Mouse (Mus musculus) heart, embryonic 12.5 days (tissue): ENCODE results near the gene Spata33. TPM values are rescaled to one million over a fixed set of nuclear protein-coding genes. Genes with fewer than 3 reads are reported as not detected.

ENCODE experiments used
- ATAC-seq: fragments of 200-750 bp; cut with Nextera tagmentation; 2 replicates; pipeline ENCODE4 v1.8.0; 2017; ENCODE audit warnings: moderate TSS enrichment, moderate library complexity; ENCODE audit not compliant: insufficient number of reproducible peaks, low FRiP score
- H3K27ac ChIP-seq: fragments of 300-500 bp; sonication (generic); 2 replicates; pipeline ENCODE4 v1.5.1; 2016; ENCODE audit warnings: mild to moderate bottlenecking, moderate library complexity; ENCODE audit not compliant: poor library complexity, severe bottlenecking
- H3K27me3 ChIP-seq: fragments of 300-500 bp; sonication (generic); replicated peaks from 2 replicates; pipeline ENCODE4 v1.6.1; 2016; ENCODE audit warnings: mild to moderate bottlenecking, moderate library complexity
- H3K36me3 ChIP-seq: fragments of 300-500 bp; sonication (generic); 2 replicates; pipeline ENCODE4 v1.6.1; 2016; ENCODE audit warnings: mild to moderate bottlenecking, moderate library complexity
- H3K4me1 ChIP-seq: fragments of 300-500 bp; sonication (generic); replicated peaks from 2 replicates; pipeline ENCODE4 v1.6.1; 2016; ENCODE audit warnings: mild to moderate bottlenecking
- H3K4me2 ChIP-seq: fragments of 300-500 bp; sonication (generic); 2 replicates; pipeline ENCODE4 v1.6.1; 2016; ENCODE audit warnings: mild to moderate bottlenecking, moderate library complexity
- H3K4me3 ChIP-seq: fragments of 300-500 bp; sonication (generic); 2 replicates; pipeline ENCODE4 v1.5.1; 2016; ENCODE audit warnings: mild to moderate bottlenecking
- H3K9ac ChIP-seq: fragments of 300-500 bp; sonication (generic); 2 replicates; pipeline ENCODE4 v1.6.1; 2016; ENCODE audit warnings: mild to moderate bottlenecking, moderate library complexity
- H3K9me3 ChIP-seq: fragments of 300-500 bp; sonication (generic); replicated peaks from 2 replicates; pipeline ENCODE4 v1.6.1; 2016; ENCODE audit warnings: mild to moderate bottlenecking, moderate library complexity
- WGBS: fragments of 180-500 bp; shearing (Covaris S2); methylation state at CpG from one replicate; pipeline ENCODE4 v1.1.7; 2016; 5-methylcytosine and 5-hydroxymethylcytosine counted together
- polyA plus RNA-seq: library from polyadenylated mRNA; unstranded; fragments of >200 nt; fragmentation: Nextera tagmentation; extraction: Ambion mirVana; gene quantifications from 2 replicates; pipeline ENCODE4 v1.2.1, GENCODE M21; 2016

Gene Spata33
- polyA plus RNA-seq, 1 experiment from 2014 or later: 3.4 TPM

DNA sequence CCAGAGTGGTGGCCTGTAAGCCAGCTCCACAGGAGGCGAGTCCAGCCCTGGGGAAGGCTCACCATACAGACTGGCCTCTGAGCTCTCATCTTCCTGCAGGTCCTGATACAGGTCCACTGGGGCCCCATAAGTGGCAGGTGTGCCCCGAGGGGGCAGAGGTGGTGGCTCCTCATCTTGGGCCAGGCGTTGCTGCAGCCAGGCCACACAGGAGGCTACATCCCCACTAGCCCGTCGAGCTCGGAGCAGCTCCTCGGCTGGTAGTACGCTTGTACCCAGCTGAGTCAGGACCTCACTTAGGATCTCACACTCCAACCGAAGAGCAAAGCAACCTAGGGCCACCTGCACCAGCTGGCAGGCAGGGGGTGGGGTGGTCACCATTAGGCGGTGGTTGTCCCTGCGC is 21.1 kb downstream of the Spata33 start:
- no peak for ATAC-seq
- H3K36me3 ChIP-seq: peaks cover 15% of the 10 kb centered on the region
- 73% methylated on average over 11 of the region's 11 CpGs for WGBS
- no peak overlapping the region for H3K4me3 ChIP-seq
- H3K9ac ChIP-seq: no peak overlapping the region
- peaks cover 14% of the 10 kb centered on the region for H3K4me1 ChIP-seq
- H3K4me2 ChIP-seq: no peak overlapping the region
- H3K27ac ChIP-seq: no peak overlapping the region
- H3K9me3 ChIP-seq: no peaks in the 10 kb centered on the region
- H3K27me3 ChIP-seq: peaks cover 29% of the 10 kb centered on the region

DNA sequence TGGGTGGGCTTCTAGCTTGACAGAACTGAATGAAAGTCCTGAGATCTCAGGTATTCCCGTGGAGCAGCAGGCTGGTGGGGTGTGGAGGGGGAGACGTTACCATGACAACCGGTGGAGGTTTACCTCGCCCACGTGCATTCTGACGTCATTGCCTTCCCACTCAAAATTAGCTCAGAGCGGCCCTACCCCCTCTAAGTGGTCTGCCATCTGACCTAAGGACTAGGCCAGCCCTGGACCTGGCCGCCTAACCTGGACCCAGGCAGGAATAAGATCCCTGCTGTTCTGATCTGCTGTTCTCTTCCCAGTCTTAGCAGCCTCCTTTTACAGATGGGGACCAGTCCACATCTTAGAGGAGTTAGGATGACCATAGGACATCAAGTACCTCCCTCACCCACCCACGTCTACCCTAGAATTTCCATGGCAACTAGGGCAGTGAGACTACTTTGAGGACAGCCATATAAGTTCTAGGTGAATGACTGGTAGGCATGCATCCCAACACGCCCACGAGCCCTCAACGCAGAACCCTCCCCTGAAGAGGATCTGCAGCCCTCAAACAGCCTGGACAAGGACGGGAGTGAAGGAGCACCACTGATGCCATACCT is 22.4 kb downstream of the Spata33 start:
- H3K9me3 ChIP-seq: no peaks in the 10 kb centered on the region
- no peak overlapping the region for H3K27ac ChIP-seq
- WGBS: 38% methylated on average over 13 of the region's 13 CpGs
- peaks cover 31% of the 10 kb centered on the region for H3K27me3 ChIP-seq
- H3K36me3 ChIP-seq: peaks cover 3% of the 10 kb centered on the region; the same call in 1 of the 2 replicates
- H3K4me3 ChIP-seq: peak overlapping the region; percentile 59
- ATAC-seq: 0 out of 2 replicates have a peak, but pooled peaks have one; percentile 1
- peaks cover 14% of the 10 kb centered on the region for H3K4me1 ChIP-seq
- peak overlapping the region; percentile 89 for H3K4me2 ChIP-seq
- H3K9ac ChIP-seq: peak overlapping the region; percentile 64

- Histone ChIP-seq H3K9me3 (no peaks in the 10 kb centered on the region), H3K27ac (no peak within 1 kb of the TSS), H3K4me2 (peak within 1 kb of the TSS; percentile 89), H3K4me1 (peaks cover 14% of the 10 kb centered on the region), H3K9ac (peak within 1 kb of the TSS; percentile 64), H3K27me3 (peaks cover 31% of the 10 kb centered on the region), H3K36me3 (no peaks in the 10 kb centered on the region), H3K4me3 (peak within 1 kb of the TSS; percentile 59)
- peak; percentile 84 for ATAC-seq
- WGBS: 2% methylated on average over 57 of the region's 57 CpGs
These were observed 23.2 kb downstream of the Spata33 start, which contains the start of gene Spata2l for GRCm38 (mm10) chr8:123235520-123236497. Spata2l (minus strand) TSS chr8:123236233.

DNA sequence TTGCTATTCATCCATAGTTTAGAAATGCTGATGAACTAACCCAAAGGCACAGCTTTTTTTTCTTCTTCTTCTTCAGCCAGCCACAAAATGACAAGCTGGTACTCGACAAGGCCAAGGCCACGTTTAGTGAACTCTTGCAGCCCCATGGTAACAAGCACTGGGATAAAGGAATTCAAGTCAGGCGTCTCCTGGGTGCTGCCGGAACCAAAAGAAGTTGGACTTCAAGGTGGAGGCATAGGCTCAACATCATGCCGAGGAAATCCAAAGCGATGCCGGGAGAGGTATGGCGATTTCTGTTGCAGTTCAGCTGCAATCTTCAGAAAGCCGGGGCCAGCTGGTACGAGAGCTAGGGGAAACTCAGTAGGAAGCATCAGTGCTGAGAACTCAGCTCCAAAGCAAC is 26.8 kb downstream of the Spata33 start:
- H3K4me2 ChIP-seq: no peak overlapping the region

DNA sequence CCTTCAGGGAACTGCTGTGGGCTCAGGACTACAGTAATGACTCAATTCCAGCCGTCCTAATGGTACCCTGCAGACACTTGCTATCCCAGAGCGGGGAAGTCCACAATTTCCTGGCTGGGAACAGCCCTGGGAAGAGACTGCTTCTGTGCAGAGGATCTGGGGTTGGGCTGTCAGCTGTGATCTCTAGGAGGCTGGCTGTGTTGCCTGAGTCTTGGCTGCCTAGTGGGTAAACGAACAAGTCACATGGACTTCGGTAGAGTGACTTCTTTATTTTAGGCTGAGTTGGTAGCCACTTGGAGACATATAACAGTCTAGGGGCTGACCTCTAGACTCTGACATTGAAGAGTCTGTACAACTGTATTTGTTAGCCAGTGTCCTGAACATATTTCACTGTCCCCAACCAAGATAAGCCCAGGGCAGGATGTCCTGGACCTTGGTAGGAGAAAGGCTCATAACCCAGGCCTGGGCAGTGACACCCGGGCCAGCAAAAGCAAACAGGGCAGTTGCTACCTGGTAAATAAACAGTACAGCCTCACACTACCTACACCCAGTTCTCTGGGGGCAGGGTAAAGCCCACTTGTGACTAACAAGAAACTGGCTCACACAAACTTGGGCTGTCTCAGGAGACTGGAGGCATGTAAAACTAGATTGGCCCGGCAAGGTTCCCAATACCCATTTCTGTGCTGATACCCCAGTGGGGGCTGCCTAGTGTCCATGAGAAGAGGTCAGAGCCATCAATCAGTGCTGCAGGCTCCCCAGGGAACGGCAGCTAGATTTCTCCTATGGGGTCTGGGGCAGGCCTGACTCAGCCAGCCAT is 29.7 kb downstream of the Spata33 start:
- H3K9ac ChIP-seq: no peak overlapping the region
- no peak overlapping the region for H3K4me2 ChIP-seq
- H3K27ac ChIP-seq: no peak overlapping the region
- 0 out of 2 replicates have a peak, but pooled peaks cover 3% of the 10 kb centered on the region for H3K27me3 ChIP-seq
- H3K36me3 ChIP-seq: peaks cover 60% of the 10 kb centered on the region
- no peak overlapping the region for H3K4me3 ChIP-seq
- H3K4me1 ChIP-seq: no peaks in the 10 kb centered on the region
- H3K9me3 ChIP-seq: no peaks in the 10 kb centered on the region
- no peak for ATAC-seq
- 76% methylated on average over 7 of the region's 7 CpGs for WGBS

More for the DNA sequence above, 26.8 kb downstream of the Spata33 start:
- 84% methylated on average over 10 of the region's 10 CpGs for WGBS
- Histone ChIP-seq H3K4me3 (no peak overlapping the region), H3K9ac (no peak overlapping the region), H3K9me3 (no peaks in the 10 kb centered on the region), H3K4me1 (peaks cover 14% of the 10 kb centered on the region), H3K27ac (no peak overlapping the region), H3K36me3 (peaks cover 31% of the 10 kb centered on the region), H3K27me3 (peaks cover 15% of the 10 kb centered on the region)
- no peak for ATAC-seq

GRCm38 (mm10) chr8:123243053-123243452 is 30.4 kb downstream of the Spata33 start:
- ATAC-seq: no peak
- Histone ChIP-seq H3K4me2 (no peak overlapping the region), H3K9ac (no peak overlapping the region), H3K36me3 (peaks cover 67% of the 10 kb centered on the region), H3K9me3 (no peaks in the 10 kb centered on the region), H3K27me3 (0 out of 2 replicates have a peak, but pooled peaks cover 3% of the 10 kb centered on the region), H3K4me1 (no peaks in the 10 kb centered on the region), H3K27ac (no peak overlapping the region), H3K4me3 (no peak overlapping the region)
- 66% methylated on average over 11 of the region's 11 CpGs for WGBS

- H3K9ac ChIP-seq: no peak overlapping the region
- no peak for ATAC-seq
- peaks cover 80% of the 10 kb centered on the region for H3K36me3 ChIP-seq
- no peak overlapping the region for H3K27ac ChIP-seq
- no peak overlapping the region for H3K4me3 ChIP-seq
- H3K9me3 ChIP-seq: no peaks in the 10 kb centered on the region
- 0 out of 2 replicates have a peak, but pooled peaks cover 3% of the 10 kb centered on the region for H3K27me3 ChIP-seq
- 87% methylated on average over 4 of the region's 4 CpGs for WGBS
- no peaks in the 10 kb centered on the region for H3K4me1 ChIP-seq
- no peak overlapping the region for H3K4me2 ChIP-seq
These were observed 31.8 kb downstream of the Spata33 start for GRCm38 (mm10) chr8:123244382-123244781.

- Histone ChIP-seq H3K27me3 (no peaks in the 10 kb centered on the region), H3K36me3 (peaks cover 89% of the 10 kb centered on the region), H3K9ac (no peak overlapping the region), H3K27ac (no peak overlapping the region), H3K4me1 (no peaks in the 10 kb centered on the region), H3K9me3 (no peaks in the 10 kb centered on the region), H3K4me2 (no peak overlapping the region), H3K4me3 (no peak overlapping the region)
- ATAC-seq: no peak
- 82% methylated on average over 12 of the region's 12 CpGs for WGBS
These were observed 32.9 kb downstream of the Spata33 start for GRCm38 (mm10) chr8:123245543-123245942.

GRCm38 (mm10) chr8:123247748-123248147 is 35.1 kb downstream of the Spata33 start:
- Histone ChIP-seq H3K4me2 (no peak overlapping the region), H3K27me3 (no peaks in the 10 kb centered on the region), H3K36me3 (peaks cover 89% of the 10 kb centered on the region), H3K4me3 (no peak overlapping the region), H3K9ac (no peak overlapping the region), H3K27ac (no peak overlapping the region), H3K4me1 (peaks cover 4% of the 10 kb centered on the region), H3K9me3 (no peaks in the 10 kb centered on the region)
- 92% methylated on average over 6 of the region's 6 CpGs for WGBS
- ATAC-seq: no peak

DNA sequence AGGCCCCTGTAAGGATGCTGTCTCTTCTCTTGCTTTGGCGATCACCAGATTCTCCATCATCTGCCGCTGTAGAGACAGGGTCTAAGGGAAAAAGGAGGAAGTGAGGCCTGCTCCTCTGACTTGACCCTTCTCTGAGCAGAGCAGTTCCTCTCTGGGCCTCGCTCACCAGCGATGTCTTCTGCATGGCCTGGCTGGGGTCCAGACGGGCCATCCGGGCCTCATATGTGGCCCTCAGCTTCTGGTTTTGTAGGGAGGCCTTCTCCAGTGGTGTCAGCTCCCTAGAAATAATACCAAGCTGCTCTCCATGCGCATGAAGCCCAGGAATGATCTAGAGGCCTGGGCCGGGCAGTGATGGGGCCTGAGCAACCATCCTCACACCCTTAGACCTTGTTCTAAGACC is 36.0 kb downstream of the Spata33 start:
- H3K9ac ChIP-seq: no peak overlapping the region
- H3K4me2 ChIP-seq: no peak overlapping the region
- H3K27me3 ChIP-seq: no peaks in the 10 kb centered on the region
- H3K36me3 ChIP-seq: peaks cover 80% of the 10 kb centered on the region
- no peak for ATAC-seq
- H3K27ac ChIP-seq: no peak overlapping the region
- no peak overlapping the region for H3K4me3 ChIP-seq
- 92% methylated on average over 8 of the region's 8 CpGs for WGBS
- H3K4me1 ChIP-seq: peaks cover 11% of the 10 kb centered on the region
- no peaks in the 10 kb centered on the region for H3K9me3 ChIP-seq
